Mouse (Mus musculus) hindbrain, embryonic 12.5 days (tissue): Measurements from ENCODE around the gene Txlnb. TPM values are rescaled to one million over a fixed set of nuclear protein-coding genes. Genes with fewer than 3 reads are reported as not detected.
"Not testable (repeated sequence)": the region's sequence is repeated elsewhere in the genome, so short reads cannot be mapped to it uniquely, and the experiment has no call there.

Source experiments
- ATAC-seq: fragments of 200-750 bp; cut with Nextera tagmentation; 2 replicates; pipeline ENCODE4 v1.8.0; 2017; ENCODE audit warnings: moderate TSS enrichment; ENCODE audit not compliant: low FRiP score
- H3K27ac ChIP-seq: fragments of 300-500 bp; sonication (generic); 2 replicates; pipeline ENCODE4 v1.5.1; 2016; ENCODE audit warnings: mild to moderate bottlenecking
- H3K27me3 ChIP-seq: fragments of 300-500 bp; sonication (generic); 2 replicates; pipeline ENCODE4 v1.6.1; 2016; ENCODE audit warnings: mild to moderate bottlenecking
- H3K36me3 ChIP-seq: fragments of 300-500 bp; sonication (generic); 2 replicates; pipeline ENCODE4 v1.6.1; 2016; ENCODE audit warnings: mild to moderate bottlenecking
- H3K4me1 ChIP-seq: fragments of 300-500 bp; sonication (generic); 2 replicates; pipeline ENCODE4 v1.6.1; 2016
- H3K4me2 ChIP-seq: fragments of 300-500 bp; sonication (generic); replicated peaks from 2 replicates; pipeline ENCODE4 v1.6.1; 2016; ENCODE audit warnings: mild to moderate bottlenecking
- H3K4me3 ChIP-seq: fragments of 300-500 bp; sonication (generic); 2 replicates; pipeline ENCODE4 v1.5.1; 2016; ENCODE audit warnings: mild to moderate bottlenecking
- H3K9ac ChIP-seq: fragments of 300-500 bp; sonication (generic); 2 replicates; pipeline ENCODE4 v1.6.1; 2016; ENCODE audit warnings: mild to moderate bottlenecking, moderate library complexity
- H3K9me3 ChIP-seq: fragments of 300-500 bp; sonication (generic); replicated peaks from 2 replicates; pipeline ENCODE4 v1.6.1; 2016; ENCODE audit warnings: mild to moderate bottlenecking
- WGBS: fragments of 180-500 bp; shearing (Covaris S2); methylation state at CpG from one replicate; pipeline ENCODE4 v1.1.7; 2016; 5-methylcytosine and 5-hydroxymethylcytosine counted together
- polyA plus RNA-seq: library from polyadenylated mRNA; unstranded; fragments of >200 nt; fragmentation: Nextera tagmentation; extraction: Ambion mirVana; gene quantifications from 2 replicates; pipeline ENCODE4 v1.2.1, GENCODE M21; 2016

Gene Txlnb
- polyA plus RNA-seq, result 4.0 and 5.0 TPM in 2 replicates

DNA sequence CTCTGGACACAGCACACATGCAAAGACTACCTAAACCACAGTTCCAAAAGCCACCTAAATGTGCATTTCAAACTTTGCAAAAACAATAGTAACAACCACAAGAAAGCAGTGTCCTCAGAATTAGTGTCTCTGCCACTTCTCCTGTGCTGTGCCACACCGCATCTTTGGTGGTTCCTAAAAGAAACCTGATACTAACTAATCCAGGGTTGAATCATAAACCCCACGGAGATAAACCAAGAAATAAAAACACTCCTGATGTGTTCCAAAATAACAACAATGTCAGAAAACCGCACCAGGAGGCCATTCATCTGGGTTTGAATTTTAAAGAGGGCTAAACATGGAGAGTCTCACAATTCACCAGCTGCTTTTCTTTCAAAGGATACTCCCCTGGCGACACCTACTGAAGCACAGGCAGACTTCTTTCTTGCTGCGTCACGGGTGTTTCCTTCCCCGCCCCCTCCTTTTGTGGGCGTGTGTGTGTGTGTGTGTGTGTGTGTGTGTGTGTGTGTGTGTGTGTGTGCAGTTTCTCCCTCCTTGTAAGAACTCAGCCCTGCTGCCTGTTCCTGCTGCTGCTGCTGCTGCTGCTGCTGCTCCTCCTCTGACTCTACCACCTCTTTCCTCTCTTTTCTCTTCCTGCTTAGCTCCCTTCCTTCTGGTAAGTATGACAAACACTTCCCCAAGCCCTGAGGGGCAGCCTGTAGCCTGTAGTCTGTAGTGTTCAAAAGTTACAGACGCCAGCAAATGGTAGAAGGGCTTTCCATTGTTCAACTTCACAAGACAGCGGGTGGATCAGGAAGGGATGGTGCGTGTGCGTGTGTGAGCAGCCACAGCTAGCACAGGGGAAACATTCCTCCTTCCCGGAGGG lies at the start of gene Txlnb:
TSS of gene Txlnb (plus strand) at position 460 of the 865 bp plus-strand sequence.
- no peaks in the 10 kb centered on the region for H3K36me3 ChIP-seq
- peak within 1 kb of the TSS; percentile 30 for H3K4me3 ChIP-seq
- WGBS, result 7% methylated on average over 12 of the region's 13 CpGs
- no peaks in the 10 kb centered on the region for H3K9me3 ChIP-seq
- H3K9ac ChIP-seq, result peak within 1 kb of the TSS; percentile 33; the same call in 1 of the 2 replicates
- ATAC-seq, result peak; percentile 91
- peaks cover 22% of the 10 kb centered on the region for H3K4me1 ChIP-seq
- peak within 1 kb of the TSS; percentile 80 for H3K27ac ChIP-seq
- peak within 1 kb of the TSS; percentile 50 for H3K4me2 ChIP-seq
- no peaks in the 10 kb centered on the region for H3K27me3 ChIP-seq

DNA sequence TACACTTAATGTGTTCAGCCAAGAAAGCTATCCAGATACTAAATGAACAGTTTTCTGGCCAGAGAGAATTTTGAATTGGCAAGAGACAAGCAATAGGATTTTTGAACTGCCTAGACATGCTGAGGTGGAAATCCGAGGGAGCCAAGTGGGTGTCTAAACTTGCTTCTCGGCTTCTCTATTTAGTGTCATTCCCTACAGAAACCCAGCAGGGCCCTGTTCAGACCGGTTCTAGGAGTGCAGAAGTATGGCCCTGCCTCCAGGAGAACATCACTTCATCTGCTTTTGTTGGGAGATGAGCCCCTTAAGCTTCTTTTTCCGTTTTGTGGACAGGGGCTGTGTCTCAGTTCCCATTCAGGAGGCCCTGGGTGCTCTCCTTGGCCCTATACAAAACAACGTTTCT lies 43.5 kb upstream of the Txlnb start:
- H3K9ac ChIP-seq, result no peak overlapping the region
- 85% methylated on average over 5 of the region's 5 CpGs for WGBS
- 0 out of 2 replicates have a peak, but pooled peaks cover 7% of the 10 kb centered on the region for H3K9me3 ChIP-seq
- H3K27me3 ChIP-seq, result no peaks in the 10 kb centered on the region
- no peaks in the 10 kb centered on the region for H3K4me1 ChIP-seq
- no peaks in the 10 kb centered on the region for H3K36me3 ChIP-seq
- H3K27ac ChIP-seq, result no peak overlapping the region
- ATAC-seq, result no peak
- no peak overlapping the region for H3K4me3 ChIP-seq
- no peak overlapping the region for H3K4me2 ChIP-seq

DNA sequence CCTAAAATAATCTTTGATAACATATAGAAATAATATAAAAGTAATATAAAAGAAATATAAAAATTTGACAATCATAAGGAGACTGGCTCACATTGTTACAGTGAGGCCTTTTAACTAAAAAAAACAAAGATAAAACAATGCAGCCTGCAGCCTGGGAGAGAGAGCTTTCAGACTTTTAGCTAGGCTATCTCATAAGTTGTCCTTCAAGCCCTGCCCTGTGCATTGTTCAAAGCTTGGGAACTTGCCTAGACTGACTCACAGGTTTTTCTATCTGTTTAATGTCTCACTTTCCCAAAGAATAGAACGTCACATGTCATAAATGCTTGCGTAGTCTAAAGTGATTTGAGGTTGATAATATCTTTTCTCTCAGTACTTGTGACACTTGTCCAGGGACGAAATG lies 36.3 kb upstream of the Txlnb start:
- Histone ChIP-seq H3K27ac (no peak overlapping the region), H3K4me1 (no peaks in the 10 kb centered on the region), H3K9ac (no peak overlapping the region), H3K36me3 (no peaks in the 10 kb centered on the region), H3K27me3 (no peaks in the 10 kb centered on the region), H3K9me3 (0 out of 2 replicates have a peak, but pooled peaks cover 7% of the 10 kb centered on the region), H3K4me3 (no peak overlapping the region), H3K4me2 (no peak overlapping the region)
- WGBS, result 86% methylated on average over 3 of the region's 3 CpGs
- ATAC-seq, result no peak

DNA sequence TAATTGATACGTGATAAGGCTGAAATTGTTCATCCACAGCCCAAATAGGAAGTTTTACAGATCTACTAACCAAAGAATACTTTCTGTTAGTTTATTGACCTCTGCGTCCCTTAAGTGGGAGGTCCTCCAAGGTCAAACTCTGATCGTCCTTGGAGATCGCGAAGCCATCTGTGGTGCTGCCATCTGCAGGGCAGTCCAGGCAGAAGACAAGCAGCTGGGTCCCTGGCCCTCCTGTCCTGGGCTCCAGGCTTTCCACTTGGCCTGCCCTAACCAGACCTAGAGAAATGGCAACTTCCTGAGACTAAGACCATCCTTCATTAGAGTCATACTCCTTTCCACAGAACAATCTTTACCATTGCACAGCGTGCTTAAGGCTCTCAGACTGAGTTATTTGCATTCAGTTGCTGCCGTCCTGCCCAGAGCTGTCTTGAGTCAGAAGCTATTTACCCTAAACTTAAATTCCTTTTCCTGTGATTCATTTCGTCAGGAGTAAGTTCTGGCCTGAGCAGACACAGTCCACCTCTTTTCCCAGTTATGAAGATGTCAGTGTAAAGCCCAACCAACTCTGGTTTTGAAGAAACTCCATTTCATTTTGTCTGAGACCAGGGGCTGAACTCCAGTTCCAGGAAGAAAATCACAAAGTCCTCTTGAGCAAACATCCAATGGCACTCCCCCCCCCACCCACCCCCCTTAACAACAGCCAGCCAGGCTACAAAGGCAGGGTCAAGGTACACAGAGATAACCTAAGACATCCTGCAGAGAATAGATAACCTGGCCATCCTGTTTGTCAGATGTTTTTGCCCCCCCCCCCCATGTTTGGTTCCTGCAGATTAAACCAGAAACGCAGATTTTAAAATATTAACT lies 35.0 kb upstream of the Txlnb start:
- 73% methylated on average over 9 of the region's 9 CpGs for WGBS
- Histone ChIP-seq H3K4me2 (no peak overlapping the region), H3K9ac (no peak overlapping the region), H3K27me3 (no peaks in the 10 kb centered on the region), H3K4me3 (no peak overlapping the region), H3K9me3 (0 out of 2 replicates have a peak, but pooled peaks cover 2% of the 10 kb centered on the region), H3K36me3 (no peaks in the 10 kb centered on the region), H3K4me1 (no peaks in the 10 kb centered on the region), H3K27ac (no peak overlapping the region)
- ATAC-seq, result no peak

DNA sequence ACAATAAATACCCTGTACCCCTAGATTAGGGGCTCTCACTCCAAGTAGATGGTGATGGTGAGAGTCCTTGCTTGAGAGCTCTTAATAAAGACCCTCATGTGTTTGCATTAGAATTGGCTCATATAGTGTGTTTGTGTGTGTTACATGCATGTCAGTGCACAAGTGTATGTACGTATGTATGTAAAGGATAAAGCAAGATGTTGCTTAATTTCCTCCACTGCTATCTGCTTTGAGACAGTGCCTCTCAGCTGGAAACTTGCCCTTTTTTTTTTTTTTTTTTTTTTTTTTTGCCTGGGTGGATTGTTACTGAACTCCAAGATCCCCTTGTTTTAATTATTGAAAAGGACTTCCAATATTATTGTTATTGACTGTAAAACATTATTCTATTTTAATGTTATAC lies 34.4 kb upstream of the Txlnb start:
- H3K36me3 ChIP-seq, result no peaks in the 10 kb centered on the region
- no peaks in the 10 kb centered on the region for H3K4me1 ChIP-seq
- H3K27me3 ChIP-seq, result no peaks in the 10 kb centered on the region
- no peak overlapping the region for H3K4me2 ChIP-seq
- ATAC-seq, result no peak
- no peak overlapping the region for H3K9ac ChIP-seq
- WGBS, result 94% methylated on average over 1 of the region's 1 CpGs
- no peaks in the 10 kb centered on the region for H3K9me3 ChIP-seq
- no peak overlapping the region for H3K4me3 ChIP-seq
- H3K27ac ChIP-seq, result no peak overlapping the region

DNA sequence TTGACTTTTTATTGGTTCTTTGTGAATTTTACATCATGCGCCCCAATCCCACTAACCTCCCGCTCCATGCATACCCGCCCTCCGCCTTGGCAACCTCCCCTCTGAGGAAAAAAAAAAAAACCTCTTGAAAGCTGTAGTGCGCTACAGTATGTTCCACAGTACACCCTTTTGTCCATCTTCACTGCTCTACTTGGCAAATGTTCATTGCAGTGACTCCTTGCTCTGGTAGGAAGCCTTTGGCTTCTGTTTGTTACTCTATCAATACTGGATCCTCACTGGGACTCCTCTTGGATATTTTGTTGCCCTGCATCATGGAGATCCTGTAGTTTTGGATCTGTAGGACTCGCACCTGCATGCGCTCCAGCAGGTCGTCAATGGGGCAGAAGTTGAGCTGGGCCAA lies 33.1 kb upstream of the Txlnb start:
- H3K4me1 ChIP-seq, result no peaks in the 10 kb centered on the region
- H3K9me3 ChIP-seq, result no peaks in the 10 kb centered on the region
- WGBS, result 97% methylated on average over 8 of the region's 8 CpGs
- ATAC-seq, result no peak
- no peak overlapping the region for H3K4me2 ChIP-seq
- no peaks in the 10 kb centered on the region for H3K36me3 ChIP-seq
- H3K27ac ChIP-seq, result no peak overlapping the region
- H3K9ac ChIP-seq, result no peak overlapping the region
- H3K4me3 ChIP-seq, result no peak overlapping the region
- H3K27me3 ChIP-seq, result no peaks in the 10 kb centered on the region

DNA sequence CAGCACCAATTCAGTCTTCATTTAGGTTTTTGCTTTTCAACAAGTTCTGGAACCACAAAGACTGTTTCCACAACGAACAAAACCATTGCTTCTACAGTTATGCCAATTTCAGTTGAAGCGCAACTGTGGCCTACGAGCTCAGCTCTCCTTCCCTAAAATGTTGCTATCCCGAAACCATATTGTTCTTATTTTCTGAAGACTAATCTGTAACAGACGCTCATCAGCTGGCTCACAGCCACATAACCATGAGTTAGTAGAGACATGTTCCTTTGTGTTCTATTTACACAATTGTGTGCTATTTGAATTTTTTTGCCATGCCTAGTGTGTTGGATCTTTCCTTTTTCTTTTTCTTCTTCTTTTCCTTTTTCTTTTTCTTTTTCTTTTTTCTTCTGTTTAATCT lies 26.2 kb upstream of the Txlnb start:
- 77% methylated on average over 5 of the region's 5 CpGs for WGBS
- no peaks in the 10 kb centered on the region for H3K27me3 ChIP-seq
- no peak overlapping the region for H3K9ac ChIP-seq
- H3K36me3 ChIP-seq, result no peaks in the 10 kb centered on the region
- no peak overlapping the region for H3K27ac ChIP-seq
- H3K4me1 ChIP-seq, result no peaks in the 10 kb centered on the region
- H3K4me3 ChIP-seq, result no peak overlapping the region
- H3K4me2 ChIP-seq, result no peak overlapping the region
- ATAC-seq, result no peak
- no peaks in the 10 kb centered on the region for H3K9me3 ChIP-seq

DNA sequence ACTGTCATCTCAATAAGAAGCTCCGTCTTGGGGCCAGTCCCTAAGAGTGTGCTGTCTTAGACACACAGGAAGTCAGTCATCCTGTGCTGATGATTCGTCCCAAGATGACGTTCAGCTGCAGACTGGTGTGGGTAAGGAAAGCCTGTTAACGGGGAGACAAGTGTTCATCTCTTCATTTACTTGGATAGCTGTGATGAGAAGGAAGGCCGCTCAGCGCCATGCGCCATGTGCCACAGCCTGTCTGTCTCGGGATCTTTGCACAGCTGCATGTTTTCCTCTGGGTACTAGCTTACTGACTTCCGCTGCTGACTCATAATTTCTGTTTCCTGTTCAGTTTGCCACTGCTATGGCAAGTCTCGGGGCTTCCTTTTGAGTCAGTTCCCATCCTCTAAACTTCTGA lies 23.7 kb upstream of the Txlnb start:
- H3K4me2 ChIP-seq, result no peak overlapping the region
- no peak overlapping the region for H3K9ac ChIP-seq
- H3K4me1 ChIP-seq, result no peaks in the 10 kb centered on the region
- H3K27me3 ChIP-seq, result no peaks in the 10 kb centered on the region
- no peak for ATAC-seq
- no peak overlapping the region for H3K27ac ChIP-seq
- 84% methylated on average over 10 of the region's 10 CpGs for WGBS
- H3K4me3 ChIP-seq, result no peak overlapping the region
- H3K36me3 ChIP-seq, result no peaks in the 10 kb centered on the region
- no peaks in the 10 kb centered on the region for H3K9me3 ChIP-seq

DNA sequence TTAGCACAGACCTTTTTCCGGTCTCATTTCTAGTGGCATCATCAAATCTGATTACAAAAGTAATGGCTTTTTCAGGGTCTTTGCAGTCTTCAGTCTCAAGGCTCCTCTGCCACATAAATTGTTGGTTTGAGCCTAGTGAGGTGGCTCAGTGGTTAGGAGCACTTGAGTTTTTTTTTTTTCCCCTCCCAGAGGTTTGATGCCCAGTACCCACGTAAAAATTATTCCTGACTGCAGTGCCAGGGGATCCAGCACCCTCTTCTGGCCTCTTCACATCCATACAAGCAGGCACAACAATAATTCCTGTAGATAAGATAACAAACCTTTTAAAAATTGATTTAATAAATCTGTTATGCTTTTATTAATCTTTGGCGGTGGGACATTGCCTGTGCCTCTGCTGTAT lies 21.7 kb upstream of the Txlnb start:
- no peak overlapping the region for H3K9ac ChIP-seq
- no peak overlapping the region for H3K27ac ChIP-seq
- no peaks in the 10 kb centered on the region for H3K9me3 ChIP-seq
- no peaks in the 10 kb centered on the region for H3K36me3 ChIP-seq
- H3K27me3 ChIP-seq, result no peaks in the 10 kb centered on the region
- H3K4me2 ChIP-seq, result no peak overlapping the region
- WGBS, result 88% methylated on average over 3 of the region's 3 CpGs
- no peak overlapping the region for H3K4me3 ChIP-seq
- H3K4me1 ChIP-seq, result no peaks in the 10 kb centered on the region
- no peak for ATAC-seq

DNA sequence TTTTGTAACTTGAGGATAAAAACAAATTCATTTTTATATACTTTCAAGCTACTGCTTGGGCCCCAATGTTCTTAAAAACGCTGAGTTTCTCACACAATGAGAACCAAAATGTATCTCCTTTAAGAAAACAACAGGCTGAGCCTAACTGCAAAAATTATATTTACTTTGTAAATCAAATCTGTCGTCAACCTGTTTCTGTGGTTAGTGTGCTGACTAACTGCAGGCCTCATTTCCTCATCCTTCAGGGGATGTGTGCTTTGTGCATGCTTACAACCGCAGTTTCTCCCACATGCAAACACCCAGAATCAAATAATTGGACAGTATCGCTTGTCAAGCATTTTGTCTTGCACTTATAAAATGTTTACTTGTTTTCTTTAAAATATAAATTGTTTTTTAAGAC lies 20.9 kb upstream of the Txlnb start:
- H3K9ac ChIP-seq, result no peak overlapping the region
- 77% methylated on average over 4 of the region's 4 CpGs for WGBS
- H3K27ac ChIP-seq, result no peak overlapping the region
- H3K4me1 ChIP-seq, result no peaks in the 10 kb centered on the region
- no peak overlapping the region for H3K4me2 ChIP-seq
- no peaks in the 10 kb centered on the region for H3K27me3 ChIP-seq
- no peak for ATAC-seq
- no peak overlapping the region for H3K4me3 ChIP-seq
- H3K36me3 ChIP-seq, result no peaks in the 10 kb centered on the region
- no peaks in the 10 kb centered on the region for H3K9me3 ChIP-seq

DNA sequence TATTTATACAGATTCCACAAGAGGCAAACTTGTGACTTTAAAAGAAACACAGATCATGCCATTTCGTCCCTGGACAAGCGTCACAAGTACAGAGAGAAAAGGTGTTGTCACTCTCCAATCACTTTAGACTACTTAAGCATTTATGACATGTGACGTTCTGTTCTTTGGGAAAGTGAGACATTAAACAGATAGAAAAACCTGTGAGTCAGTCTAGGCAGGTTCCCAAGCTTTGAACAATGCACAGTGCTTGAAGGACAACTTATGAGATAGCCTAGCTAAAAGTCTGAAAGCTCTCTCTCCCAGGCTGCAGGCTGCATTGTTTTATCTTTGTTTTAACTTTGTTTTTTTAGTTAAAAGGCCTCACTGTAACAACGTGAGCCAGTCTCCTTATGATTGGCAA lies 19.3 kb upstream of the Txlnb start:
- not testable (repeated sequence) for H3K27me3 ChIP-seq, ATAC-seq, H3K4me2 ChIP-seq, H3K9ac ChIP-seq, H3K9me3 ChIP-seq, H3K4me3 ChIP-seq, H3K36me3 ChIP-seq, H3K4me1 ChIP-seq, H3K27ac ChIP-seq
- 71% methylated on average over 4 of the region's 4 CpGs for WGBS

DNA sequence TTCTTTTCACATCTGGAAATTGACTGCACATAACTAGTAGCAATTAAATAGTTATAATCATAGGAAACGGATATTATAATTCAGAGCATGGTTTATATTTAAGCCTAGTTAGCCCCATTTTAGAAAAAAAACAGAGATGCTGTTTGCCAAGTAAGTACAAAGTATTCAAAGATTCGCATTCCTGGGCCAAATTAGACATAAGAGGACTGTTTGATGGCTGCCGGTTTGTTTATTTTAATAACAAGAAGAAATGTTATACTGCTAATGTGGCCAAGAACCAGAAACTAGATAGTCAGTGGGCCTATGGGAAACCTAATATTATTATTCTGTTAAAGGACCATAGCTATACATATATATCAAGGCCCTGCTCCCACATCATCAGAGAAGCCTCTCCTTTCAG lies 9.3 kb upstream of the Txlnb start:
- no peaks in the 10 kb centered on the region for H3K4me1 ChIP-seq
- no peak overlapping the region for H3K4me2 ChIP-seq
- no peaks in the 10 kb centered on the region for H3K36me3 ChIP-seq
- H3K4me3 ChIP-seq, result no peak overlapping the region
- no peaks in the 10 kb centered on the region for H3K27me3 ChIP-seq
- H3K9ac ChIP-seq, result no peak overlapping the region
- H3K27ac ChIP-seq, result no peak overlapping the region
- 86% methylated on average over 3 of the region's 3 CpGs for WGBS
- H3K9me3 ChIP-seq, result no peaks in the 10 kb centered on the region
- no peak for ATAC-seq
